Mouse (Mus musculus): Measurements from ENCODE around the gene Terb2. TPM values are rescaled to one million over a fixed set of nuclear protein-coding genes. Genes with fewer than 3 reads are reported as not detected.

Gene Terb2
- not detected in 2 replicates for polyA plus RNA-seq (2012; ENCODE audit: insufficient read depth, insufficient read length, low replicate concordance, missing spikeins)

DNA sequence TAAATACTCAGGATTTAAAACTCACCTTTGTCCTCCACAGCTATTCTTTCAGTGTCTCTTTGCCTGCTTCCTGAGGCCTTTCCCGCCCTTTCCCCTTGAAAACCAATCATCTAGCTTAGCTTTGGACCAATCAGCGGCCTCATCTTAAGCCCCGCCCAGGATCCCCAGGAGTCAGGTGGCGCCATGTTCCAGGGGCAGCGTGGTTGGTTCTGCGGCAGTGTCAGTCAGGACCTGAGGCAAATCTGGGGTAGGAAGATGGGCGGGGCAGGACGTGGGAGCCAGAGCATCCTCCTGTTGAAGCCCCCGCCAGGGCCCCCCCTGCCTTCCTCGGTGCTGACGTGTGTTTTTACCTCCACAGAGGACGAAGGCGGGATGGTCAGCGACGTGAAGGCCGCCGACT lies at the start of gene Terb2, which contains the start of gene Patl2:
Terb2 (plus strand) TSS at position 167 of the 400 bp plus-strand sequence.
Patl2 (minus strand) TSS at position 84 of the 400 bp plus-strand sequence.
- Histone ChIP-seq H3K4me1 (ENCODE audit: control insufficient read depth, insufficient read depth, low read length) (no peaks in the 10 kb centered on the region), H3K4me3 (ENCODE audit: insufficient read depth, low read depth, low read length) (no peak within 1 kb of the TSS), H3K27ac (ENCODE audit: insufficient read depth, low read depth, low read length) (no peak within 1 kb of the TSS)
- 84% methylated on average over 17 of the region's 17 CpGs for WGBS
- no peak for TF ChIP-seq POLR2A (IDR thresholded peaks at IDR 0.05; ENCODE audit: insufficient read depth, low read depth, low read length)
- no peak for TF ChIP-seq CTCF (IDR thresholded peaks at IDR 0.05; ENCODE audit: insufficient read depth, low read depth, low read length)

DNA sequence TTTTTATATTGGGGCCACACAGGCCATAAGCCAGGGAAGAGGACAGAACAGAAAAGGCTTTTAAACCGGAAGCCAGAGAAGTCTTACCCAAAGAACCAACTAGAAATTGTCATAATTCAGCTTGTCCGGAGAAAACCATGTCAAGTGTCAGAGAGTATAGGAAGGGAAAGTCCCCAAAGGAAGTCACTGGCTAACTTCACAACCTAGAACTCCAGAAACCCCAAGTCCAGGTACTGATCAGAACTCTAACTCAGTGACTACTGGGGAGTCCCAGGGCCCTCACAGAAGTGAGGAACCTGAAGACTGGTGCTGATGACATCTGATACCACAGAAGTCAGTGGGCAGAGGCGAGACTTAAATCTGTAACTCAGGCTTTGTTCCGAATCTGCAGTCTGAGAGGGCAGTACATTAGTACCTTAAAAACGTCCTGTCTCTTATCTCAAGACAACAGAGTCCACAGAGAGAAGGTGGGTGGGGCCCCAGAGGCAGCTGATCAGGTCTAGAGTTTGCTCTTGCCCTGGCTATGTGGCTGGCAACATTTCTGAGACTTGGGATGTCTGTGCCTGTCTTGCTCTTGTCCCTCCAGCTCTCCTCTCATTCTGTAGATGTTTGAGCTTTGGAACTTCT lies 48.1 kb upstream of the Terb2 start:
- Histone ChIP-seq H3K27ac (ENCODE audit: insufficient read depth, low read depth, low read length) (no peak overlapping the region), H3K4me1 (ENCODE audit: control insufficient read depth, insufficient read depth, low read length) (no peaks in the 10 kb centered on the region), H3K4me3 (ENCODE audit: insufficient read depth, low read depth, low read length) (no peak overlapping the region)
- WGBS, result 79% methylated on average over 5 of the region's 5 CpGs
- TF ChIP-seq CTCF (IDR thresholded peaks at IDR 0.05; ENCODE audit: insufficient read depth, low read depth, low read length), result no peak
- TF ChIP-seq POLR2A (IDR thresholded peaks at IDR 0.05; ENCODE audit: insufficient read depth, low read depth, low read length), result no peak

DNA sequence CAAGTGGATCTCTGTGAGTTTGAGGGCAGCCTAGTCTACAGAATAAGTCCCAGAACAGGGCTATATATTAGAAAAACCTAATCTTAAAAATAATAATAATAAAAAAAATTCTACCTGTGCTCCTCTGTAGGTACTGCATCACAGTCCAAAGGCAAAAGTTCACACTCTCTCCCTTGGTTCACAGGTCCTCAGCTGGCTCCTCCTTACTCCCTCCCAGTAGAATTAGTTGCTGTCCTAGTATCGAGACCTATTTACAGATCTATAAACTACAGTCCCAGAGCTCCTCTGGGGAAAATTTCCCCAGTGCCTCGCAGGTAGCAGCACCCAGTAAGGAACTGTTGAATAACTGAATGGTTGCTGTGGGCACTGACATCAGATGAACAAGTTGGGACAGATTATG lies 45.3 kb upstream of the Terb2 start:
- Histone ChIP-seq H3K27ac (ENCODE audit: insufficient read depth, low read depth, low read length) (no peak overlapping the region), H3K4me3 (ENCODE audit: insufficient read depth, low read depth, low read length) (no peak overlapping the region), H3K4me1 (ENCODE audit: control insufficient read depth, insufficient read depth, low read length) (no peaks in the 10 kb centered on the region)
- 79% methylated on average over 2 of the region's 2 CpGs for WGBS
- TF ChIP-seq CTCF (IDR thresholded peaks at IDR 0.05; ENCODE audit: insufficient read depth, low read depth, low read length) (no peak), POLR2A (IDR thresholded peaks at IDR 0.05; ENCODE audit: insufficient read depth, low read depth, low read length) (no peak)

DNA sequence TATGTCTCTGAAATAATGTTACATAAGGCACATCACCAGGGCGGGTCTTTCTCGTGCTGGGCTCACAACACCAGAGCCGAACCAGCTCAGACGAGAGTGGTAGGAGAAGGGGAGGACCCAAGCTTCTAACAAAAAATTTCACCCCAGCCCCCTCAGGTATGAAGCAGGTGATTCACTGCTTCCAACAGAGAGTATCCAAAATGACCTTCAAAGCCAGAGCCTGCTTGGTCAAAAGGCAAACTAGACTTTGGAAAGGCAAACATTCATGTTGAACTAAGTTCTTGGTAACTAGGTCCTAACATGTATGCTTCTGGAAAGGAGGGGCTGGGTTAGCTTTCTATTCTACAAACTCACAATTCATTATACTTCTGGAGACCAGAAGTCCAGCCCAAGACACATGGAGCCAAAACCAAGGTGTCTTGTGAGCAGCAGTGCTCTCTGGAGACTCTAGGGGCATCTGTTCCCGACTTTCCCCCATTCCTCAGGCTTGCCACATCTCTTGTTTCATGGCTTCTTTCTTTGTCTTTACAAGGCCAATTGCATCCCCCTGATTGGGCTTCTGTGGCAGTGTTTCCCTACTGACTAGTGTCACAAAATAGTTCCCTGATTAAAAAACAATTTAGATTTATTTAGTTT lies 44.6 kb upstream of the Terb2 start:
- TF ChIP-seq POLR2A (IDR thresholded peaks at IDR 0.05; ENCODE audit: insufficient read depth, low read depth, low read length) (no peak), CTCF (IDR thresholded peaks at IDR 0.05; ENCODE audit: insufficient read depth, low read depth, low read length) (no peak)
- 75% methylated on average over 5 of the region's 5 CpGs for WGBS
- Histone ChIP-seq H3K4me1 (ENCODE audit: control insufficient read depth, insufficient read depth, low read length) (no peaks in the 10 kb centered on the region), H3K4me3 (ENCODE audit: insufficient read depth, low read depth, low read length) (no peak overlapping the region), H3K27ac (ENCODE audit: insufficient read depth, low read depth, low read length) (no peak overlapping the region)

DNA sequence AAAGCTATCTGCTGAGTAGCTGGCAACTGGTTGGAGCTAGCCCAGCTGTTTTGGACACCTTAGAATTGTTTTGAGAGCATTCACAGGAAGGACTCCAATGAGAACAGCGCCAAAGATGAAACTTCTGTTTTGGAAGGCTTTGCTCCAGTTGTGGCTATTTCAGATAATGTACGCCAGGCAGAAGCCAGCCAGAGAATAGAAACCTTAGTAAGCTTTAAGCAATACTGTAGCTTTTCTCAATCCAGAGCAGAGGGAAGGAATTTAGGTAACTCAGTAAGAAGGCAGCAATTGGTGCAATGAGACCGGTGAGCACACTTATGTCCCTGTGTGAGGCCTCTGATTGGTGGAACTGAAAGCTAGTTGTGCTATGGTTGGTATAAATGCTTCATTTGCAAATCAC lies 43.0 kb upstream of the Terb2 start:
- 98% methylated on average over 3 of the region's 3 CpGs for WGBS
- no peak overlapping the region for H3K27ac ChIP-seq (ENCODE audit: insufficient read depth, low read depth, low read length)

DNA sequence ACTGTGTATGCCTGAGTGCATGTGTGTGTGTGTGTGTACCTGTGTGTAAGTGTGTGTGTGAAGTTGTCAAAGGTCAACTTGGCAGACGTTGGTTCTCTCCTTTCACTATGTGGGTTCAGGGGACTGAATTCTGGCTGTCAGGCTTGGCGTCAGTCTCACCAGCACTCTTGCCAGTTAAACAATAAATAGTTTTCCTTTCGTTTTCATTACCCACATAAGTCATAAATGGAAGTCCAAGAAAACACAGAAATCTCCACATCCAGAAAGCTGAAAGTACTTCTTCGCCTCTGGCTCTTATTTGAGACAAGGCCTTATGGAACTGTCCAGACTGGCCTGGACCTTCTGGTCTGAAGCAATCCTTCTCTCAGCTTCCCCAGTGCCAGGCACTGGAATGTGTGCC lies 40.3 kb upstream of the Terb2 start:
- 79% methylated on average over 4 of the region's 4 CpGs for WGBS
- H3K4me1 ChIP-seq (ENCODE audit: control insufficient read depth, insufficient read depth, low read length), result 0 out of 2 replicates have a peak, but pooled peaks cover 4% of the 10 kb centered on the region
- H3K4me3 ChIP-seq (ENCODE audit: insufficient read depth, low read depth, low read length), result no peak overlapping the region
- no peak overlapping the region for H3K27ac ChIP-seq (ENCODE audit: insufficient read depth, low read depth, low read length)
- TF ChIP-seq POLR2A (IDR thresholded peaks at IDR 0.05; ENCODE audit: insufficient read depth, low read depth, low read length) (no peak), CTCF (IDR thresholded peaks at IDR 0.05; ENCODE audit: insufficient read depth, low read depth, low read length) (no peak)

More for the DNA sequence above, 43.0 kb upstream of the Terb2 start:
- Histone ChIP-seq H3K4me3 (ENCODE audit: insufficient read depth, low read depth, low read length) (no peak overlapping the region), H3K4me1 (ENCODE audit: control insufficient read depth, insufficient read depth, low read length) (0 out of 2 replicates have a peak, but pooled peaks cover 3% of the 10 kb centered on the region)
- TF ChIP-seq POLR2A (IDR thresholded peaks at IDR 0.05; ENCODE audit: insufficient read depth, low read depth, low read length), result no peak
- no peak for TF ChIP-seq CTCF (IDR thresholded peaks at IDR 0.05; ENCODE audit: insufficient read depth, low read depth, low read length)

DNA sequence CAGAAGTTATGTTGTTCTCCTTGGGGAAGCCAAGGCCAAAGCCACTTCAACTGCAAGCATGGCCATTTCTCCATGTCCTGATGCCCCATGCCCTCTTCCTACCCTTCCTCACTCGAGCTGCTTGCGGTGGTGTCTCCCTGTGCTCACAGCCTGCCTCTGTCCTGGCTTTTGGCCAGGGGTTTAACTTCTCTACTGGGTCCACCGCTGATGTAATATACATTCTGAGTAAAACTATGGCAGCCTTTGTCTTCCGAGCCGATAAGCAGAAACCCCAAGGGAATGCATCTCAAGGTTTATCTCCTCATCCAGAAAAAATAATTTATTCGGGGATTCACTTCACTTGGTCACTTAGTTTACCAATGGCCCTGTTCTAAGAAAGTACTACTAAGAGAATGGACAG lies 39.4 kb upstream of the Terb2 start:
- 64% methylated on average over 6 of the region's 6 CpGs for WGBS
- TF ChIP-seq POLR2A (IDR thresholded peaks at IDR 0.05; ENCODE audit: insufficient read depth, low read depth, low read length), result no peak
- TF ChIP-seq CTCF (IDR thresholded peaks at IDR 0.05; ENCODE audit: insufficient read depth, low read depth, low read length), result no peak
- Histone ChIP-seq H3K4me1 (ENCODE audit: control insufficient read depth, insufficient read depth, low read length) (0 out of 2 replicates have a peak, but pooled peaks cover 4% of the 10 kb centered on the region), H3K4me3 (ENCODE audit: insufficient read depth, low read depth, low read length) (no peak overlapping the region), H3K27ac (ENCODE audit: insufficient read depth, low read depth, low read length) (no peak overlapping the region)

DNA sequence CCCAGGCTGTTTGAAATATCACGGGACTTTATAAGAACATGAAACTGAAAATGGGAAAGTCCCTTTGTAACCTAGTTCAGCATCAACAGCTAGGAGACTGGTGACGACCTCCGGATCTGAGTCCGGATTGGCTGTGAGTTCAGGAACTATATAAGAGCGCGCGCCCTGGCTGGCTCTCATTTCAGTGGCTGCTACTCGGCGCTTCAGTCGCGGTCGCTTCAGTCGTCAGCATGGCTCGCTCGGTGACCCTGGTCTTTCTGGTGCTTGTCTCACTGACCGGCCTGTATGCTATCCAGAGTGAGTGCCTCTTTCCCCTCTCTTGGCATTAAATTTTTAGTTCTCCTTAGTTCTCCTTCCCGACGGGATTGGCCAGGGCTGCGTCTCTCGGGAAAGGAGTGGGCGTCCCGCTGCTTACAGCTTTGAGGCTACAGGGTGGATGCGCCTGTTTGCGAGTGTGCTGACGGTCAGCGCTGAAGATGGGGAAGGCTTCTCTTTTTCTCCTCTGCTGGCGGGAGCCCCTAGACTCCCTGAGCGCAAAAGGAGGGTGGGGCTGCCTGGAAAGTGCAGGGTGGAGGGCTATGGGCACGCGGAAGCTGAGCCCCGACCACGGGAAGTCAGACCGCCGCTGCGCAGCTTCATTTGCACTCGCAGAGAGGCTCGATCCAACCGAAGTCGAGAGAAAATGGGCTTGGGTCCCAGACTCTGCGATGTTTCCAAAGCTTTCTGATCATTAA lies 38.4 kb upstream of the Terb2 start, which contains the start of gene B2m:
B2m (plus strand) TSS at position 179 of the 734 bp plus-strand sequence.
- TF ChIP-seq CTCF (IDR thresholded peaks at IDR 0.05; ENCODE audit: insufficient read depth, low read depth, low read length) (no peak), POLR2A (IDR thresholded peaks at IDR 0.05; ENCODE audit: insufficient read depth, low read depth, low read length) (peak; percentile 96)
- Histone ChIP-seq H3K27ac (ENCODE audit: insufficient read depth, low read depth, low read length) (peak within 1 kb of the TSS; percentile 81), H3K4me1 (ENCODE audit: control insufficient read depth, insufficient read depth, low read length) (0 out of 2 replicates have a peak, but pooled peaks cover 4% of the 10 kb centered on the region), H3K4me3 (ENCODE audit: insufficient read depth, low read depth, low read length) (peak within 1 kb of the TSS; percentile 96)
- under 1% methylated on average over 40 of the region's 40 CpGs for WGBS
